Mouse (Mus musculus) lung, postnatal 0 days (tissue): Measurements from ENCODE around the gene Plekhb2. TPM values are rescaled to one million over a fixed set of nuclear protein-coding genes. Genes with fewer than 3 reads are reported as not detected.

Experiments used
- ATAC-seq: fragments of 200-750 bp; cut with Nextera tagmentation; 2 replicates; pipeline ENCODE4 v1.8.0; 2017; ENCODE audit warnings: moderate library complexity
- DNase-seq: peaks from one replicate; pipeline ENCODE4 v3.0.0-alpha.2; 2016; ENCODE audit warnings: low spot score
- H3K27ac ChIP-seq: fragments of 300-500 bp; sonication (generic); 2 replicates; pipeline ENCODE4 v1.5.1; 2014; ENCODE audit warnings: antibody characterized with exemption, mild to moderate bottlenecking, low read length, mixed read lengths
- H3K27me3 ChIP-seq: fragments of 300-500 bp; sonication (generic); replicated peaks from 2 replicates; pipeline ENCODE4 v1.6.1; 2014; ENCODE audit warnings: low read length, mixed read lengths; ENCODE audit not compliant: insufficient read depth
- H3K36me3 ChIP-seq: fragments of 300-500 bp; sonication (generic); 2 replicates; pipeline ENCODE4 v1.6.1; 2014; ENCODE audit warnings: low read length, mixed read lengths; ENCODE audit not compliant: insufficient read depth
- H3K4me1 ChIP-seq: fragments of 300-500 bp; sonication (generic); 2 replicates; pipeline ENCODE4 v1.6.1; 2014; ENCODE audit warnings: antibody characterized with exemption, low read depth, low read length, mixed read lengths; ENCODE audit not compliant: insufficient read depth
- H3K4me2 ChIP-seq: fragments of 300-500 bp; sonication (generic); replicated peaks from 2 replicates; pipeline ENCODE4 v1.6.1; 2014; ENCODE audit warnings: low read depth, mild to moderate bottlenecking, low read length, moderate library complexity, mixed read lengths
- H3K4me3 ChIP-seq: fragments of 300-500 bp; sonication (generic); 2 replicates; pipeline ENCODE4 v1.5.1; 2014; ENCODE audit warnings: low read depth, low read length
- H3K9ac ChIP-seq: fragments of 300-500 bp; sonication (generic); replicated peaks from 2 replicates; pipeline ENCODE4 v1.6.1; 2014; ENCODE audit warnings: low read depth, mild to moderate bottlenecking
- H3K9me3 ChIP-seq: fragments of 300-500 bp; sonication (generic); 2 replicates; pipeline ENCODE4 v1.6.1; 2016; ENCODE audit warnings: low read length, mixed read lengths
- CTCF ChIP-seq: IDR thresholded peaks from 2 replicates; pipeline ENCODE4 v1.5.1; 2016; ENCODE audit warnings: antibody characterized with exemption, mild to moderate bottlenecking
- EP300 ChIP-seq: IDR thresholded peaks from 2 replicates; pipeline ENCODE4 v1.6.1; 2016; ENCODE audit warnings: antibody characterized with exemption, mild to moderate bottlenecking, control low read depth
- WGBS: fragments of 180-500 bp; shearing (Covaris S2); extraction: QIAGEN DNeasy Blood & Tissue Kit; methylation state at CpG from one replicate; pipeline ENCODE4 v1.1.7; 2014; 5-methylcytosine and 5-hydroxymethylcytosine counted together
- polyA plus RNA-seq: library from polyadenylated mRNA; unstranded; fragments of >200 nt; fragmentation: Nextera tagmentation; extraction: Ambion mirVana; gene quantifications from 2 replicates; pipeline ENCODE4 v1.2.1, GENCODE M21; 2015

The Plekhb2 gene
- polyA plus RNA-seq, 1 experiment from 2014 or later, result 71.1 TPM

DNA sequence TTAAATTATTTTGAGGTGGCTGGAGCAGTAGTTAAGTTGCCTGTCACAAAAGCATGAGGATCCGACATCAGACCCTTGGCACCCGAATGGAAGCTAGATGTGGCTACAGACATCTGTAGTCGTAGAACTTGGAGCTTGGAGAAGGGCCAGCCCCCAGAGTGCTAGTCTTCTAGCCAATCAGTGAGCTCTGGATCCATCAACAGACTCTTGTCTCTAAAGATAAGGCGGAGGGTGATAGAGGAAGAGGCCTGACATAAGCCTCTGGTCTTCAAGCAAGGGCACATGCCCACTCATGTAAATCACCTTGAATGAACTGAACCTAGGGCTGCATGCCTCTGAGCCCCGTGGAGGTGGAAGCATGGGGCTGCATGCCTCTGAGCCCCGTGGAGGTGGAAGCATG is 29.8 kb downstream of the Plekhb2 start:
- DNase-seq (no peak), ATAC-seq (no peak)
- Histone ChIP-seq H3K27me3 (no peaks in the 10 kb centered on the region), H3K9ac (no peak overlapping the region), H3K36me3 (no peaks in the 10 kb centered on the region), H3K4me2 (no peak overlapping the region), H3K9me3 (no peaks in the 10 kb centered on the region), H3K4me1 (no peaks in the 10 kb centered on the region), H3K4me3 (no peak overlapping the region), H3K27ac (no peak overlapping the region)
- no peak for TF ChIP-seq EP300
- no peak for TF ChIP-seq CTCF
- WGBS, result 55% methylated on average over 6 of the region's 6 CpGs

GRCm38 (mm10) chr1:34883776-34884175 is 34.0 kb downstream of the Plekhb2 start:
- no peaks in the 10 kb centered on the region for H3K36me3 ChIP-seq
- no peaks in the 10 kb centered on the region for H3K27me3 ChIP-seq
- H3K4me1 ChIP-seq, result no peaks in the 10 kb centered on the region
- H3K4me3 ChIP-seq, result no peak overlapping the region
- H3K4me2 ChIP-seq, result no peak overlapping the region
- ATAC-seq (no peak), DNase-seq (no peak)
- no peaks in the 10 kb centered on the region for H3K9me3 ChIP-seq
- no peak overlapping the region for H3K9ac ChIP-seq
- TF ChIP-seq CTCF, result no peak
- no peak for TF ChIP-seq EP300
- no peak overlapping the region for H3K27ac ChIP-seq

GRCm38 (mm10) chr1:34891559-34892289 is 41.9 kb downstream of the Plekhb2 start:
- no peak overlapping the region for H3K4me3 ChIP-seq
- H3K27me3 ChIP-seq, result no peaks in the 10 kb centered on the region
- H3K36me3 ChIP-seq, result no peaks in the 10 kb centered on the region
- H3K9ac ChIP-seq, result no peak overlapping the region
- peak; percentile 71 for TF ChIP-seq CTCF
- no peak for TF ChIP-seq EP300
- H3K4me1 ChIP-seq, result no peaks in the 10 kb centered on the region
- H3K27ac ChIP-seq, result no peak overlapping the region
- no peak overlapping the region for H3K4me2 ChIP-seq
- DNase-seq (peak; percentile 53), ATAC-seq (no peak)
- WGBS, result 46% methylated on average over 14 of the region's 14 CpGs
- no peaks in the 10 kb centered on the region for H3K9me3 ChIP-seq

GRCm38 (mm10) chr1:34892466-34892865 is 42.7 kb downstream of the Plekhb2 start:
- H3K9me3 ChIP-seq, result no peaks in the 10 kb centered on the region
- 42% methylated on average over 3 of the region's 3 CpGs for WGBS

DNA sequence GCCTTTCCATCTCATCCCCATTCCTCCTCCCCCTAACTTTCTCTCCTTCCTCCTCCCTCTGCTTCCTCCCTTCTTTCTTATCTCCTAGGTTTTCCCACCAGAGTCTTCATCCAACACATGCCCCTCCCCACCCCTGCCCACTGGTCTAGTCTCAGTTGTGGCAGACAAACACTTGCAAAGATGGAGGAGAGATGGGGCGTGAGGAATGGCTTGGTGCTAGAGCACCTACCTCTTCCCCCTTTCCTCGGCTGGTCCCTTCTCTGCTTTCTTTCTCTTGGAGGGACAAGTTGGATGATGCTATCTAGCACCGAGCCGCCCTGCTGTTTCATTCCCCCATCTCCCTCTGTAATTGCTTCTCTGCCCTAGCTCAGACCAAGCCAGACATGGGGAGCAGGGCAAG is 43.6 kb downstream of the Plekhb2 start:
- Histone ChIP-seq H3K9ac (no peak overlapping the region), H3K36me3 (no peaks in the 10 kb centered on the region), H3K9me3 (no peaks in the 10 kb centered on the region), H3K27me3 (no peaks in the 10 kb centered on the region), H3K4me1 (no peaks in the 10 kb centered on the region), H3K27ac (no peak overlapping the region), H3K4me2 (no peak overlapping the region), H3K4me3 (no peak overlapping the region)
- 82% methylated on average over 4 of the region's 4 CpGs for WGBS
- TF ChIP-seq EP300 (no peak), CTCF (no peak)
- ATAC-seq (no peak), DNase-seq (no peak)

More at GRCm38 (mm10) chr1:34892466-34892865, 42.7 kb downstream of the Plekhb2 start:
- Histone ChIP-seq H3K27ac (no peak overlapping the region), H3K9ac (no peak overlapping the region), H3K4me1 (no peaks in the 10 kb centered on the region), H3K4me3 (no peak overlapping the region), H3K27me3 (no peaks in the 10 kb centered on the region), H3K4me2 (no peak overlapping the region), H3K36me3 (no peaks in the 10 kb centered on the region)
- ATAC-seq, result no peak
- DNase-seq, result no peak
- TF ChIP-seq CTCF (no peak), EP300 (no peak)

- WGBS, result 45% methylated on average over 6 of the region's 6 CpGs
- no peaks in the 10 kb centered on the region for H3K9me3 ChIP-seq
- DNase-seq, result peak; percentile 21
Measured at GRCm38 (mm10) chr1:34893831-34894230, 44.1 kb downstream of the Plekhb2 start.

More at GRCm38 (mm10) chr1:34893831-34894230, 44.1 kb downstream of the Plekhb2 start:
- no peak overlapping the region for H3K9ac ChIP-seq
- H3K36me3 ChIP-seq, result no peaks in the 10 kb centered on the region
- no peak for ATAC-seq
- no peaks in the 10 kb centered on the region for H3K27me3 ChIP-seq
- no peaks in the 10 kb centered on the region for H3K4me1 ChIP-seq
- H3K27ac ChIP-seq, result no peak overlapping the region
- TF ChIP-seq EP300 (no peak), CTCF (peak; percentile 45)
- no peak overlapping the region for H3K4me2 ChIP-seq
- H3K4me3 ChIP-seq, result no peak overlapping the region
